Mouse (Mus musculus): ENCODE measurements around the gene Smc4.

Smc4 gene

GRCm38 (mm10) chr3:69004437-69005337 is at the start of gene Smc4, which contains the start of gene Ift80:
Gene Smc4, plus strand, starts transcription at chr3:69004738.
Gene Ift80, minus strand, starts transcription at chr3:69004570.
- peak; percentile 97 for DNase-seq

- no peak for DNase-seq
Measured at GRCm38 (mm10) chr3:68956454-68956853, 48.1 kb upstream of the Smc4 start.

GRCm38 (mm10) chr3:68957413-68957812 is 47.1 kb upstream of the Smc4 start:
- no peak for DNase-seq

GRCm38 (mm10) chr3:68964682-68965081 is 39.9 kb upstream of the Smc4 start:
- DNase-seq, result no peak

- no peak for DNase-seq
Measured at GRCm38 (mm10) chr3:68966527-68967285, 37.8 kb upstream of the Smc4 start.

- no peak for DNase-seq
Measured at GRCm38 (mm10) chr3:68967404-68967803, 37.1 kb upstream of the Smc4 start.

- no peak for DNase-seq
Measured at GRCm38 (mm10) chr3:68969091-68969590, 35.4 kb upstream of the Smc4 start.

- no peak for DNase-seq
Measured at GRCm38 (mm10) chr3:68973574-68973973, 31.0 kb upstream of the Smc4 start.

GRCm38 (mm10) chr3:68974639-68975532 is 29.7 kb upstream of the Smc4 start:
- no peak for DNase-seq

GRCm38 (mm10) chr3:68975533-68976490 is 28.7 kb upstream of the Smc4 start:
- DNase-seq, result no peak

GRCm38 (mm10) chr3:68977696-68978095 is 26.8 kb upstream of the Smc4 start:
- no peak for DNase-seq

GRCm38 (mm10) chr3:68979187-68979586 is 25.4 kb upstream of the Smc4 start:
- DNase-seq, result no peak

- DNase-seq, result no peak
Measured at GRCm38 (mm10) chr3:68980898-68981297, 23.6 kb upstream of the Smc4 start.

- no peak for DNase-seq
Measured at GRCm38 (mm10) chr3:68986550-68986949, 18.0 kb upstream of the Smc4 start.

- DNase-seq, result no peak
Measured at GRCm38 (mm10) chr3:69002781-69003180, 1.8 kb upstream of the Smc4 start.

GRCm38 (mm10) chr3:69004055-69004436 is 492 bp upstream of the Smc4 start:
- DNase-seq, result no peak

GRCm38 (mm10) chr3:69005338-69006245 is 1.1 kb downstream of the Smc4 start:
- peak; percentile 56 for DNase-seq

- no peak for DNase-seq
Measured at GRCm38 (mm10) chr3:69006246-69006760, 1.8 kb downstream of the Smc4 start.

- no peak for DNase-seq
Measured at GRCm38 (mm10) chr3:69008873-69009272, 4.3 kb downstream of the Smc4 start.

GRCm38 (mm10) chr3:69017181-69017580 is 12.6 kb downstream of the Smc4 start:
- no peak for DNase-seq
